Mouse (Mus musculus) embryonic facial prominence, embryonic 15.5 days (tissue): ENCODE measurements around the gene Bin2. TPM values are rescaled to one million over a fixed set of nuclear protein-coding genes. Genes with fewer than 3 reads are reported as not detected.

ENCODE experiments used
- ATAC-seq: fragments of 200-750 bp; cut with Nextera tagmentation; 2 replicates; pipeline ENCODE4 v1.8.0; 2017; ENCODE audit warnings: low read depth, moderate TSS enrichment; ENCODE audit not compliant: insufficient number of reproducible peaks, low FRiP score, low TSS enrichment
- H3K27ac ChIP-seq: fragments of 300-500 bp; sonication (generic); replicated peaks from 2 replicates; pipeline ENCODE4 v1.5.1; 2015; ENCODE audit warnings: mild to moderate bottlenecking, inconsistent platforms
- H3K27me3 ChIP-seq: fragments of 300-500 bp; sonication (generic); 2 replicates; pipeline ENCODE4 v1.6.1; 2015; ENCODE audit warnings: inconsistent platforms
- H3K36me3 ChIP-seq: fragments of 300-500 bp; sonication (generic); 2 replicates; pipeline ENCODE4 v1.6.1; 2015; ENCODE audit warnings: mild to moderate bottlenecking, inconsistent platforms
- H3K4me1 ChIP-seq: fragments of 300-500 bp; sonication (generic); 2 replicates; pipeline ENCODE4 v1.6.1; 2015; ENCODE audit warnings: inconsistent platforms
- H3K4me2 ChIP-seq: fragments of 300-500 bp; sonication (generic); replicated peaks from 2 replicates; pipeline ENCODE4 v1.6.1; 2015; ENCODE audit warnings: mild to moderate bottlenecking, inconsistent platforms
- H3K4me3 ChIP-seq: fragments of 300-500 bp; sonication (generic); replicated peaks from 2 replicates; pipeline ENCODE4 v1.5.1; 2015; ENCODE audit warnings: mild to moderate bottlenecking, inconsistent platforms
- H3K9ac ChIP-seq: fragments of 300-500 bp; sonication (generic); 2 replicates; pipeline ENCODE4 v1.6.1; 2015; ENCODE audit warnings: inconsistent platforms
- H3K9me3 ChIP-seq: fragments of 300-500 bp; sonication (generic); replicated peaks from 2 replicates; pipeline ENCODE4 v1.6.1; 2016; ENCODE audit warnings: inconsistent platforms
- WGBS: fragments of 180-500 bp; shearing (Covaris S2); methylation state at CpG from one replicate; pipeline ENCODE4 v1.1.7; 2015; 5-methylcytosine and 5-hydroxymethylcytosine counted together
- polyA plus RNA-seq: library from polyadenylated mRNA; unstranded; fragments of >200 nt; fragmentation: Nextera tagmentation; extraction: Ambion mirVana; gene quantifications from 2 replicates; pipeline ENCODE4 v1.2.1, GENCODE M21; 2015

The Bin2 gene
- polyA plus RNA-seq, 1 experiment from 2014 or later: 5.2 TPM

DNA sequence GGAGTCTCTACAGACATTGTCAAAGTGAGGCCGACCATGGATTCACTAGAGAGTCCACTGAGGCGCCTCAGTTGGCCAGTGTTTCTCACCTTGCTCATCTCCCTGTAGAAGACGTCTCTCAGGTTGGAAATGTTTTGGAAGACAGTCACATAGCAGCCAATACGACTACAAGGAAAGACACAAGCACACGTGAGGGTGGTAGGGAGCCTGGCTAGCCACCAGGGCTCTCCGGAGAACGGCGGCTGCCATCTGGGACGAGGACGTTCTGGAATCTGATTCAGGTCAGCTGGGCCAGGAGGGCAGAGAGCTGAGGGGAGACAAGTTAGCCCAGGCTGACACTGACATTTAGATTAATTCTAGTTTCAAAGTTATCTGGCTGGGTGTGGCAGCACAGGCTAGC lies 19.2 kb downstream of the Bin2 start:
- Histone ChIP-seq H3K36me3 (no peaks in the 10 kb centered on the region), H3K9me3 (no peaks in the 10 kb centered on the region), H3K4me1 (0 out of 2 replicates have a peak, but pooled peaks cover 3% of the 10 kb centered on the region), H3K4me2 (no peak overlapping the region), H3K9ac (no peak overlapping the region), H3K27me3 (no peaks in the 10 kb centered on the region), H3K27ac (no peak overlapping the region), H3K4me3 (no peak overlapping the region)
- no peak for ATAC-seq
- WGBS: 80% methylated on average over 10 of the region's 10 CpGs

DNA sequence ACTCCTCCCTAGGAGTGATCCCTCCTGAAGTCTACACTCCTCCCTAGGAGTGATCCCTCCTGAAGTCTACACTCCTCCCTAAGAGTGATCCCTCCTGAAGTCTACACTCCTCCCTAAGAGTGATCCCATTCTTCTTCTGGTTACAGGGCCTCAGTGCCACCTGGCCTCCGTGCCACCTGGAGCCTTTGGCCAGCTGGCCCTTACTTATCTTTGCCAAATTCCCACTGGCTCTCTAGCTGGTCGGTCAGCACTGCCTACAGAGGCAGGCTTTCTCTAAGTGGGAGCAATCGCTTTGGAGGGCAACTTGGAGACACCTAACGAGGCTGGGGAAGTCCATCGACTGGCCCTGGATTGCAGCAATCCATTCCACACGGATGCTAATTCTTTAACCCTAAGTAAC lies 23.2 kb downstream of the Bin2 start:
- H3K4me1 ChIP-seq: 0 out of 2 replicates have a peak, but pooled peaks cover 3% of the 10 kb centered on the region
- H3K27me3 ChIP-seq: no peaks in the 10 kb centered on the region
- no peak for ATAC-seq
- no peaks in the 10 kb centered on the region for H3K36me3 ChIP-seq
- WGBS: 76% methylated on average over 6 of the region's 6 CpGs
- H3K27ac ChIP-seq: no peak overlapping the region
- H3K4me2 ChIP-seq: no peak overlapping the region
- no peak overlapping the region for H3K4me3 ChIP-seq
- no peaks in the 10 kb centered on the region for H3K9me3 ChIP-seq
- H3K9ac ChIP-seq: no peak overlapping the region

DNA sequence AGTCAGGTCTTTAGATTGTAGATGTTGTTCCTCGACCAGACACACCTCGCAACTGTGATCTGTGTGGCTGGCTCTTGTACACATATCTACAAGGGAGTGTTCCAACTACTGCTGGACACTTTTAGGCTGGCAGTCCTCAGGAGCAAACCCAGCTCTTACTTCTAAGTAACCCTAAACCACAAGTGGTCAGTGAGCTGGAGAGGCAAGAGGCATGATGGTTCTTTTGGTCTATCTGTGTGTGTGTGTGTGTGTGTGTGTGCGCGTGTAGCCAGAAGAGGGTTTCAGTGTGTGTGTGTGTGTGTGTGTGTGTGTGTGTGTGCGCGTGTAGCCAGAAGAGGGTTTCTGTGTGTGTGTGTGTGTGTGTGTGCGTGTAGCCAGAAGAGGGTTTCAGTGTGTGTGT lies 26.9 kb downstream of the Bin2 start:
- no peak for ATAC-seq
- Histone ChIP-seq H3K27ac (no peak overlapping the region), H3K4me1 (peaks cover 8% of the 10 kb centered on the region; the same call in 1 of the 2 replicates), H3K27me3 (peaks cover 15% of the 10 kb centered on the region), H3K9me3 (no peaks in the 10 kb centered on the region), H3K9ac (no peak overlapping the region), H3K4me2 (no peak overlapping the region), H3K4me3 (no peak overlapping the region), H3K36me3 (no peaks in the 10 kb centered on the region)
- 88% methylated on average over 7 of the region's 7 CpGs for whole genome bisulfite sequencing

DNA sequence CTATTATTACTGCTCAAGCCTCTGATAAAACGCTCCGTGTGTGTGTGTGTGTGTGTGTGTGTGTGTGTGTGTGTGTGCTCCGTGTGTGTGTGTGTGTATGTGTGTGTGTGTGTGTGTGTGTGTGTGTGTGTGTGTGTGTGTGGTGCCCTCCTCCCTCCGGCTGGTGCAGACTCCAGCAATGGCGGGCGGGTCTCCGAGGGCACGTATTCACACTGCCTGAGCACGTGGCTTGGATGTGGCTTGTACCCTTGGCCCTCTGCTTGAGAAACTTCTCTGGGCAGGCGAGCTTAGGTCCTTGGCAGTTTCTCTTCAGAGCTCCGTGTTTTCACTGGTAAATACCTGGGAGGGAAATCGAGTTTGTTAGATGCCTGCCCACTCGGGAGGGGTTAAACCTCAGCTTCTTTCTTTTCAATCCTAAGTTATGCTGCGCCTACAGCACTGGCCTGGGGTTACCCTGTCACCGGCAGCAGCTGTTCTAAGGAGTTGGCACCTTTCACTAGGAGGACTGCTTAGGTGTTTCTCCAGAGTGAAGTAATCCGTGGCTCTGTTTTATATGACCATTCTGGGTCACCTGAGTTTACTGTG lies 28.0 kb downstream of the Bin2 start:
- H3K27me3 ChIP-seq: peaks cover 27% of the 10 kb centered on the region
- no peak overlapping the region for H3K4me3 ChIP-seq
- ATAC-seq: no peak
- 67% methylated on average over 16 of the region's 16 CpGs for WGBS
- no peaks in the 10 kb centered on the region for H3K9me3 ChIP-seq
- H3K9ac ChIP-seq: no peak overlapping the region
- peaks cover 19% of the 10 kb centered on the region for H3K4me1 ChIP-seq
- no peak overlapping the region; the same call in 1 of the 2 replicates for H3K27ac ChIP-seq
- H3K4me2 ChIP-seq: no peak overlapping the region
- H3K36me3 ChIP-seq: no peaks in the 10 kb centered on the region

DNA sequence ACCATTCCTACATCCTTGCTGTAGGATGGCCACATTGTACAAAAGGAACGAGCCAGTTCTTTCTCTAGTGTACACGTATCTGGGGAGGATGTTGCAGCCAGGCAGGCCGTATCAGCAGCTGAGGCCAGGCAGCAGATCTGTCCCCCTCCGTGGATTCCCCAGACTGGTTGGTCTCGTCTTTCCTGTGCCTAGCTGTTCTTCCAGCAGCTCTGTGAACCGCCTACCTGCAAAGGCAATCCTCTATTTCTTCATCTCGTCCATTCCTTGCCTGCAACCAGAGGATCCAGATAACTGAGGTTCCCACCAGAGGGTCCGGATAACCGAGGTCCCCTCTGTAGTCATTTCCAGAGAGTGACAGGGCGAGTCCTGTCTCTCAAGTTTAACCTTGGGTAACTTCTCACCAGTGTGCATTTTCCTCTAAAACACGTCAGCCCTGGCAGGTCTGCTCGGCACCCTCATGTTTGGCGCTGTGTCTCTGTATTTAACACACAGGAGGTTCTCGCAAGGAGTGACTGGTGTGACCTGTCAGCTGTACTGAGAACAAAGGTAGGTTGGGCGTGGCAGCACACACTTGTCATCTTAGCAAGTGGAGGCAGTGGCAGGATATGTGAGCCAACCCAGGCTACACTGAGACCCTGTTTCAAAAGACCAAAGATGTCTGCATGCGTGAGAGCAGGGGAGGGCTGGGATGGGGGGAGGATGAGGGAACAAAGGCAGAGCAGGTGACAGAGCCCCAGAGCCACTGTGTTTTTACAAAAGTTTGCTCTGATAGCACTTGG lies 29.2 kb downstream of the Bin2 start:
- Histone ChIP-seq H3K4me3 (no peak overlapping the region), H3K9ac (no peak overlapping the region), H3K27ac (peak overlapping the region; percentile 34; the same call in 1 of the 2 replicates), H3K27me3 (peaks cover 38% of the 10 kb centered on the region), H3K4me2 (no peak overlapping the region), H3K4me1 (peaks cover 25% of the 10 kb centered on the region), H3K36me3 (no peaks in the 10 kb centered on the region), H3K9me3 (no peaks in the 10 kb centered on the region)
- ATAC-seq: no peak
- 67% methylated on average over 16 of the region's 16 CpGs for WGBS

DNA sequence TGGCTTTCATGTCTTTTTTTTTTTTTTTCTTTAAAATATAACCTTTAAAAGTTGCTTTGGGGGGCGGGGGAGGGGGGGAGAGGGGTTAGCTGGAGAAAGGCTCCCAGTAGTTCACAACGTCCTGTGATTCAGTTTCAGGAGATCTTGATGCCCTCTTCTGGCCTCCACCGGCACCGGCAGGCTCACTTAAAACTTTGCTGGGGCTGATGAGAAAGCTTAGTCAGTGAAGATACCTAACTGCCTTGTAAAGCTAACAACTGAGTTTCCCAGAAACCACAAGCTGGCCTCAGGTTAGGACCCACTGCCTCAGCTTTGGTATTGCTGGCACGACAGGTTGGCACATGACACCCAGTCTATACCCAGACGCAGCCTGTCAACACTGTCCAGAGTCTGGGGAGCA lies 31.7 kb downstream of the Bin2 start:
- ATAC-seq: no peak
- Histone ChIP-seq H3K9ac (no peak overlapping the region), H3K4me3 (peak overlapping the region; percentile 56; the same call in 1 of the 2 replicates), H3K27me3 (peaks cover 53% of the 10 kb centered on the region), H3K4me1 (peaks cover 25% of the 10 kb centered on the region), H3K36me3 (no peaks in the 10 kb centered on the region), H3K27ac (no peak overlapping the region), H3K9me3 (no peaks in the 10 kb centered on the region), H3K4me2 (peak overlapping the region; percentile 98; the same call in 1 of the 2 replicates)
- WGBS: 15% methylated on average over 6 of the region's 6 CpGs

DNA sequence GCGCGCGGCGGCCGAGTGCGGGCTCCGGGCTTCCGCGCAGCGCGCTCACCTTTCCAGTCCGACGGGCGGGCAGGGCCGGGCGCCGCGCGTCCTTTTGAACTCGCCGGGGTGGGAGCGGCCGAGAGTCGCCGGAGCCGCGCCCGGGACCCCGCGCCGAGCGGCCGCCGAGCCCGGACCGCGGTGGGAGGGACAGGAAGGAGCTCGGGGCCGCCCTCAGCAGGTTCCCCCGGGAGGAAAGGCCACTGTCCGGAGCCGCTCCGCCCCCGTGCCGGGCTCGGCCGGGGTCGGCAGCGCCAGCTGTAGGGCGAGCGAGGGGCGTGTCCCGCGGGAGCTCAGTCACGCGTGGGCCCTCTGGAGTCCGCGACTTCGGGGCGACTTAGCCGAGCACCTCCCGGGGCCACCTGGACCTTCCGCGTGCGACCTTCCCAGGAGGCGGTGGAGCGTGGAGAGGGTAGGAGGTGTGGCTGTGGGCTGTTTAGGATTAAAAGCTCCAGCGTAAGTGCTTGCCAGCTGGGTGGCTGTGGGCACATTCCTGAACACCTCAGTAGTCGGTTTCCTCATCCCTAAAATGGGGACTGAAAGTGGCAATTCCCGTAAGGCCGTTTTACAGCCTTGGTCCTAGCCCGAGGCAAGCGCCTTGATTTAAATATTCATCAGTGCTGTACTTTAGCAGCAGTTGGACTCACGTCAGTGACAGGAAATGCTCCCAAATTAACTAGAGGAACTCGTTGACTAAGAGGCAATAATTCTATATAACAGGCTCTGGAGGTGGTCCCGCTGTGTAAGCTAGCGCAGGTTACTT lies 32.5 kb downstream of the Bin2 start, which contains the start of gene Smagp:
Gene Smagp, minus strand, starts transcription at position 241 of the 802 bp plus-strand sequence.
- Histone ChIP-seq H3K27ac (peak within 1 kb of the TSS; percentile 65), H3K4me2 (peak within 1 kb of the TSS; percentile 98), H3K9ac (peak within 1 kb of the TSS; percentile 39), H3K36me3 (no peaks in the 10 kb centered on the region), H3K9me3 (no peaks in the 10 kb centered on the region), H3K27me3 (peaks cover 53% of the 10 kb centered on the region), H3K4me3 (peak within 1 kb of the TSS; percentile 56), H3K4me1 (peaks cover 25% of the 10 kb centered on the region)
- ATAC-seq: no peak
- WGBS: under 1% methylated on average over 77 of the region's 77 CpGs

DNA sequence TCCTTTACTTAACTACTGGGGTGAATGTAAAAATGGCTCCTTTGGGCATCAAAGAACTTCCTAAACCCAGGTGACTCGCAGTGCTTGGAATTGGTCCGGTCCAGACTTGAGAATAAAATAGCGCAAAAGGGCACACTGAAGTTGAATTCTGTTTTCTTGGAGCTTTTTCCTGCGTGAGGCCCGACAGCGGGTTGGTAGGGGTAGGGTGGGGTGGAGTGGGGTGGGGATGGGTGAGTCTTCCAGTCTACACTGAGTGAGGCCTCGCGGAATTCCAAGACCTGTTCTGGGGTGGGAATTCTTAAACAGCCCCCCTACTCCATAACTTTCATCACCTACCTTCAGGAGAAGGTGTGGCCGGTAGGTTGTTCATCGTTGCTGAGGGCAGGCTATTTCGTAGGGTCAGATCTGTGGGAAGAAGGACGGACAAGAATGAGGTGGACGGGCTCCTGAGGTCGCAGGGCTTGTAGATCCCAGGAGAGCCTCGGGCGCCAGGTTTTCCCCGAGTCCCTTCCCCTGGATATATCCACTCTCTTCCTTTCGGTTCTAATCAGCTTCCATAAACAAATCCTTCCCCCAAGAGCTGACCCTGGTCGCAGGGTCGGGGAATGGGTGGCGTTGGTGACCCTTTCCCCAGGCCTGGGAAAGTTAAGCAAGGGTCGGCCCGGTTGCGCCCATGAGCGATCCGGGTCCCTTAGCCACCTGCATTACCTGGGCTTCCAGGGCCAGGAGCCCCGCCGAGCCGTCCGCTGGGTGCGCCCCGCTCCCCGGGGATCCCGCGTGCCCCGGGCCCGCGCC lies 33.3 kb downstream of the Bin2 start:
- H3K9me3 ChIP-seq: no peaks in the 10 kb centered on the region
- peaks cover 53% of the 10 kb centered on the region for H3K27me3 ChIP-seq
- WGBS: 2% methylated on average over 38 of the region's 38 CpGs
- H3K4me2 ChIP-seq: peak overlapping the region; percentile 98
- H3K4me3 ChIP-seq: peak overlapping the region; percentile 56
- ATAC-seq: no peak
- peak overlapping the region; percentile 39 for H3K9ac ChIP-seq
- peak overlapping the region; percentile 65 for H3K27ac ChIP-seq
- H3K36me3 ChIP-seq: no peaks in the 10 kb centered on the region
- peaks cover 25% of the 10 kb centered on the region for H3K4me1 ChIP-seq

DNA sequence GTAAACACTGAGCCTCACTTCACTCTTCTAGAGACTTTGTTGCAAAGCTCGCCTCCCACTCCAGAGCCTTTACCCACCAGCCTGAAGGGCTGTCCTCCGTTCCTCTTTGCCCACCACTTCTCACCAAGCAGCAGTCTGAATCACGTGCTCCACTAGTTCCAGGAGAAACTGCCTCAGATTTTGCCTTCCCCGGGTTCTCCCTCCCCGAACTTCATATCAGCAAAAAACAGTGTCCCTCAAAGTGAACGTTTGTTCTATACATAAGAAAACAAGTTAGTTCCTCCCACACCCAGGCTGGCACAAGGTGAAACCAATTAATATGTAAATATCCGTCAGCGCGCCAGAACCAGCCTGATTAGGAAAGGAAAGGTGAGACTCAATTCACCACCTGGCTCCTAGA lies 34.1 kb downstream of the Bin2 start:
- no peaks in the 10 kb centered on the region for H3K9me3 ChIP-seq
- 6% methylated on average over 9 of the region's 9 CpGs for WGBS
- no peaks in the 10 kb centered on the region for H3K36me3 ChIP-seq
- H3K4me2 ChIP-seq: no peak overlapping the region
- H3K27ac ChIP-seq: 0 out of 2 replicates have a peak overlapping the region, but pooled peaks have one; percentile 65
- H3K27me3 ChIP-seq: peaks cover 53% of the 10 kb centered on the region
- H3K4me3 ChIP-seq: peak overlapping the region; percentile 56
- no peak for ATAC-seq
- no peak overlapping the region for H3K9ac ChIP-seq
- peaks cover 22% of the 10 kb centered on the region for H3K4me1 ChIP-seq

DNA sequence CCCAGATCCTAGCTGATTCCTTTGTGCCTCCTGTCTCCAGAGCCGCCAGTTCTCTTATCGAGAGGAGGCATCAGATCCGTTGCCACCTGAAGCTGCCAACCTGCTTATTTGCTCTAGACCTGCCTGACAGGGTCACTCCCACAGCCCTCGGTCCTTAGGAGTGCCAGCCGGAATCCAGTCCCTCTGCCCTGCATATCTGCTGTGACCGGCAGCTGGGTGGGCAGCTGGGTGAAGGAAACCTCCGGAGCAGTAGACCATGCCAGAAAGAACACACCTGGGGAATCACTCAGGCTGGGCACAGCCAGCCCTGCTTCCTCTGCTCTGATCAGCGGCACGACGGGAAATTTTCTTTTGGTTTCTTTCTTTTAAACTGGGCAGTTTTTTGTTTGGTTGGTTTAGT lies 36.0 kb downstream of the Bin2 start:
- no peak overlapping the region for H3K4me3 ChIP-seq
- H3K27me3 ChIP-seq: peaks cover 46% of the 10 kb centered on the region
- no peak for ATAC-seq
- WGBS: 78% methylated on average over 10 of the region's 10 CpGs
- H3K9ac ChIP-seq: no peak overlapping the region
- no peak overlapping the region for H3K27ac ChIP-seq
- no peak overlapping the region for H3K4me2 ChIP-seq
- H3K36me3 ChIP-seq: no peaks in the 10 kb centered on the region
- H3K4me1 ChIP-seq: peaks cover 23% of the 10 kb centered on the region
- no peaks in the 10 kb centered on the region for H3K9me3 ChIP-seq
